Mouse (Mus musculus): Measurements from ENCODE around the gene Aars2. TPM values are rescaled to one million over a fixed set of nuclear protein-coding genes. Genes with fewer than 3 reads are reported as not detected.
A peak's percentile ranks its signal among the peaks of the same experiment; 100 is the strongest.

Gene Aars2
- polyA plus RNA-seq, 1 experiment from 2014 or later = 11.5 TPM

- no peak overlapping the region for H3K27ac ChIP-seq
- TF ChIP-seq CTCF (IDR thresholded peaks at IDR 0.05; ENCODE audit: low read depth) = no peak
- 0 out of 2 replicates have a peak, but pooled peaks cover 6% of the 10 kb centered on the region for H3K4me1 ChIP-seq (replicated peaks; ENCODE audit: insufficient read depth, low read length)
- H3K4me2 ChIP-seq (ENCODE audit: low read length) = no peak overlapping the region
- no peak overlapping the region for H3K9ac ChIP-seq (ENCODE audit: low read depth, low read length)
- no peak for ATAC-seq (replicated peaks; ENCODE audit: low FRiP score, low read depth)
- H3K27me3 ChIP-seq (ENCODE audit: insufficient read depth, low read length) = peaks cover 6% of the 10 kb centered on the region; the same call in 1 of the 2 replicates
- no peaks in the 10 kb centered on the region for H3K36me3 ChIP-seq (ENCODE audit: insufficient read depth, low read length)
- WGBS = 23% methylated on average over 5 of the region's 5 CpGs
- H3K4me3 ChIP-seq (replicated peaks; ENCODE audit: low read depth, low read length) = no peak overlapping the region
- DNase-seq (ENCODE audit: low spot score) = no peak
- H3K9me3 ChIP-seq (replicated peaks; ENCODE audit: low read length) = no peaks in the 10 kb centered on the region
Observed at GRCm38 (mm10) chr17:45526571-45526970, 19.9 kb downstream of the Aars2 start.

DNA sequence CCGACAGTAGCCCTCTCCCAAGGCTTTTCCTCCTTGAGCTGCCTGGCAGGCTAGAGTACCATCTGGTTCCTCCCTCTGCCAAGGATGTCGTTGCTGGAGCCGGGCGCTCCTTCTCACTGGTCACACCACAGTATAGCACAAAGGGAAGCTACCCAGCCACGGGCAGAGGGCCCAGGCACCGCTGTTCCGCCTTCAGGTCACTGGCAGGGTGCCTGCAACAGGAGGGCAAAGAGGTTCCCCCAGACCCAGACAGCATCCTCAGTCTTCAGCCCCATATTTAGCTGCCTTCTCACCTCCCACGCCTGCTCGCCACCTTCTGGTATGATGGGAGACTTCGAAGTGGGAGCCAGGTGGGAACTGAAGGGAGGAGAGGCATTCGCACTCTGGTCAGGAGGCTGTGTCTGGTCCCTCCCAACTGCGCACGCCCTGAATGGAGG lies 23.7 kb downstream of the Aars2 start:
- H3K36me3 ChIP-seq (ENCODE audit: insufficient read depth, low read length) = no peaks in the 10 kb centered on the region
- no peaks in the 10 kb centered on the region for H3K9me3 ChIP-seq (replicated peaks; ENCODE audit: low read length)
- H3K4me2 ChIP-seq (ENCODE audit: low read length) = no peak overlapping the region
- H3K4me1 ChIP-seq (replicated peaks; ENCODE audit: insufficient read depth, low read length) = no peaks in the 10 kb centered on the region
- H3K27me3 ChIP-seq (ENCODE audit: insufficient read depth, low read length) = peaks cover 4% of the 10 kb centered on the region; the same call in 1 of the 2 replicates
- 48% methylated on average over 13 of the region's 13 CpGs for WGBS
- DNase-seq (ENCODE audit: low spot score) (no peak), ATAC-seq (replicated peaks; ENCODE audit: low FRiP score, low read depth) (no peak)
- TF ChIP-seq CTCF (IDR thresholded peaks at IDR 0.05; ENCODE audit: low read depth) = no peak
- no peak overlapping the region for H3K27ac ChIP-seq
- H3K9ac ChIP-seq (ENCODE audit: low read depth, low read length) = no peak overlapping the region
- H3K4me3 ChIP-seq (replicated peaks; ENCODE audit: low read depth, low read length) = no peak overlapping the region

- TF ChIP-seq CTCF (IDR thresholded peaks at IDR 0.05; ENCODE audit: low read depth) = no peak
- DNase-seq (ENCODE audit: low spot score) (no peak), ATAC-seq (replicated peaks; ENCODE audit: low FRiP score, low read depth) (no peak)
- H3K27me3 ChIP-seq (ENCODE audit: insufficient read depth, low read length) = peaks cover 4% of the 10 kb centered on the region; the same call in 1 of the 2 replicates
- WGBS = 48% methylated on average over 15 of the region's 15 CpGs
- no peak overlapping the region for H3K27ac ChIP-seq
- no peak overlapping the region for H3K4me2 ChIP-seq (ENCODE audit: low read length)
- H3K36me3 ChIP-seq (ENCODE audit: insufficient read depth, low read length) = no peaks in the 10 kb centered on the region
- no peaks in the 10 kb centered on the region for H3K9me3 ChIP-seq (replicated peaks; ENCODE audit: low read length)
- no peak overlapping the region for H3K9ac ChIP-seq (ENCODE audit: low read depth, low read length)
- no peaks in the 10 kb centered on the region for H3K4me1 ChIP-seq (replicated peaks; ENCODE audit: insufficient read depth, low read length)
- no peak overlapping the region for H3K4me3 ChIP-seq (replicated peaks; ENCODE audit: low read depth, low read length)
Observed at GRCm38 (mm10) chr17:45532896-45533295, 26.3 kb downstream of the Aars2 start.

DNA sequence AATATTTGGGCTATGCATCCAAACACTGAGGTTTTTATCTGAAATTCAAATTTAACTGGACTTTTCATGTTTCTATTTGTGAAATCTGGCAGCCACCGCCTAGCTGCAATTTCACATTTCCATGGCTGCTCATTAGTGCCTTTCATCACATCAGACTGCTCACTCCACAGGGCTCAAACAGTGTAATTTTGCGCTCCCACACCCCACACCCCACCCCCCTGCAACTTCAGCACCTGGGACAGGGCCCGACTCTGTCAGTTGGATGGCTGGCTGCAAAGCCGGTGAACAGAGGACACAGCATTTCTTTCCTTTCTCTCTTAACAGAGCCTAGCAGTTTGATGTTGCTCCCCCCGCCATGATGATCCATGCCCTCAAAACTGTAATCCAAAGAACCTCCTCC lies 29.6 kb downstream of the Aars2 start:
- 12% methylated on average over 5 of the region's 5 CpGs for WGBS
- TF ChIP-seq CTCF (IDR thresholded peaks at IDR 0.05; ENCODE audit: low read depth) = no peak
- ATAC-seq (replicated peaks; ENCODE audit: low FRiP score, low read depth) (no peak), DNase-seq (ENCODE audit: low spot score) (peak; percentile 50)
- Histone ChIP-seq H3K4me2 (ENCODE audit: low read length) (no peak overlapping the region), H3K9ac (ENCODE audit: low read depth, low read length) (no peak overlapping the region), H3K36me3 (ENCODE audit: insufficient read depth, low read length) (no peaks in the 10 kb centered on the region), H3K4me3 (replicated peaks; ENCODE audit: low read depth, low read length) (no peak overlapping the region), H3K27ac (no peak overlapping the region), H3K27me3 (ENCODE audit: insufficient read depth, low read length) (0 out of 2 replicates have a peak, but pooled peaks cover 9% of the 10 kb centered on the region), H3K9me3 (replicated peaks; ENCODE audit: low read length) (no peaks in the 10 kb centered on the region), H3K4me1 (replicated peaks; ENCODE audit: insufficient read depth, low read length) (no peaks in the 10 kb centered on the region)

DNA sequence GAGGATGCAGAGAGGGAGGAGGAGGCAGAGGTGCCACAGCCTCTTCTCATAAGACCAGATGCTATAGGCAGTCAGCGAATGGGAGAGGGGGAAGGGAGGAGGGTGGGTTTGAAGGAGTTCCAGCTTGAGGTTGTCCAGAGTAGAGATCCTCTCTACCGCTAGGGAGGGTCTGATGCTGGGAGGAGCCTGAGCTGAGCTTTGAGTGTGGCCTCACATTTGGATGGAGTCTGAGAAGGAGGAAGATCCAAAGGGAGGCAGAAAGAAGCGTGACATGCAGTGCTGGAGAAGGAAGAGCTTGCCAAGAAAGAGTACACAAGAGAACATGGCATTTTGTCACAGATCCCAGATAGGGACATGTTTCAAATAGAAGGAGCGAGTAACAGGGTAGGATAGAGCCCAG lies 31.8 kb downstream of the Aars2 start:
- Histone ChIP-seq H3K4me3 (replicated peaks; ENCODE audit: low read depth, low read length) (no peak overlapping the region), H3K4me1 (replicated peaks; ENCODE audit: insufficient read depth, low read length) (no peaks in the 10 kb centered on the region), H3K4me2 (ENCODE audit: low read length) (no peak overlapping the region), H3K27ac (no peak overlapping the region), H3K27me3 (ENCODE audit: insufficient read depth, low read length) (peaks cover 15% of the 10 kb centered on the region), H3K36me3 (ENCODE audit: insufficient read depth, low read length) (no peaks in the 10 kb centered on the region), H3K9me3 (replicated peaks; ENCODE audit: low read length) (no peaks in the 10 kb centered on the region), H3K9ac (ENCODE audit: low read depth, low read length) (no peak overlapping the region)
- no peak for TF ChIP-seq CTCF (IDR thresholded peaks at IDR 0.05; ENCODE audit: low read depth)
- ATAC-seq (replicated peaks; ENCODE audit: low FRiP score, low read depth) = no peak
- no peak for DNase-seq (ENCODE audit: low spot score)
- WGBS = 61% methylated on average over 4 of the region's 4 CpGs

DNA sequence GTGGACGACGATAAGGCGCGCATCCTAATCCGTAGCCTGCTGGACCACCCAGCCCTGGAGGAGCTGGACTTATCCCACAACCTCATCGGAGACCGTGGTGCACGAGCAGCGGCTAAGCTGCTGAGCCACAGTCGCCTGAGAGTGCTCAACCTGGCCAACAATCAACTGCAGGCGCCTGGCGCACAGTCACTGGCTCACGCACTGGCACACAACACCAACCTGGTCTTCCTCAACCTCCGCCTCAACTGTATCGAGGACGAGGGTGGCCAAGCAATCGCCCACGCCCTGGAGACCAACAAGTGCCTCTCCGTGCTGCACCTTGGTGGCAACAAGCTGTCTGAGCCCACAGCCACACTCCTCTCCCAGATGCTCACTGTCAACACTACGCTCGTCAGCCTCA lies 33.0 kb downstream of the Aars2 start:
- 81% methylated on average over 21 of the region's 21 CpGs for WGBS
- no peak for DNase-seq (ENCODE audit: low spot score)
- no peak for TF ChIP-seq CTCF (IDR thresholded peaks at IDR 0.05; ENCODE audit: low read depth)
- ATAC-seq (replicated peaks; ENCODE audit: low FRiP score, low read depth) = no peak
- Histone ChIP-seq H3K9ac (ENCODE audit: low read depth, low read length) (no peak overlapping the region), H3K4me3 (replicated peaks; ENCODE audit: low read depth, low read length) (no peak overlapping the region), H3K27me3 (ENCODE audit: insufficient read depth, low read length) (peaks cover 26% of the 10 kb centered on the region), H3K27ac (no peak overlapping the region), H3K4me1 (replicated peaks; ENCODE audit: insufficient read depth, low read length) (peaks cover 1% of the 10 kb centered on the region; the same call in 1 of the 2 replicates), H3K9me3 (replicated peaks; ENCODE audit: low read length) (no peaks in the 10 kb centered on the region), H3K36me3 (ENCODE audit: insufficient read depth, low read length) (no peaks in the 10 kb centered on the region), H3K4me2 (ENCODE audit: low read length) (no peak overlapping the region)

DNA sequence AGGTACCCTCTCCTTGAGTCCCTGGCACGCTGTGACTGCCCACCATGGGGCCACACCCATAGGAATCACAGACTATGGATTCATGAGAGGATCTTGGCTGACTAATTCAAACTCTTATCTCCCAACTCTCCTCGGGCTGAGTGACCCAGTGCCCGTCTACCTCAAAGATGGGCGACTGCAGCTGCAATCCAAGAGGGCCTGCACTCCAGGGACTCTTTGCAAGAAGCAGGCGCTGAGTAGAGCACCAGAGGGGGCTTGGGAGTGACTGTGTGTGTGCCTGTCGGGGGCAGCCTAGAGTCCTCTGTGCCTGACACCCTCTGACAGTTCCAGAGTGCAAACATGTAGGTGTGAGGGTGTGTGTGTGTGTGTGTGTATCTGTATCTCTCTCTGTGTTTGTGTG lies 35.5 kb downstream of the Aars2 start:
- no peaks in the 10 kb centered on the region for H3K9me3 ChIP-seq (replicated peaks; ENCODE audit: low read length)
- H3K9ac ChIP-seq (ENCODE audit: low read depth, low read length) = no peak overlapping the region
- ATAC-seq (replicated peaks; ENCODE audit: low FRiP score, low read depth) (no peak), DNase-seq (ENCODE audit: low spot score) (no peak)
- H3K27ac ChIP-seq = no peak overlapping the region
- H3K27me3 ChIP-seq (ENCODE audit: insufficient read depth, low read length) = peaks cover 48% of the 10 kb centered on the region
- no peak overlapping the region for H3K4me2 ChIP-seq (ENCODE audit: low read length)
- H3K4me1 ChIP-seq (replicated peaks; ENCODE audit: insufficient read depth, low read length) = peaks cover 12% of the 10 kb centered on the region
- no peak overlapping the region for H3K4me3 ChIP-seq (replicated peaks; ENCODE audit: low read depth, low read length)
- 30% methylated on average over 6 of the region's 6 CpGs for WGBS
- no peak for TF ChIP-seq CTCF (IDR thresholded peaks at IDR 0.05; ENCODE audit: low read depth)
- no peaks in the 10 kb centered on the region for H3K36me3 ChIP-seq (ENCODE audit: insufficient read depth, low read length)
